Mouse (Mus musculus) thymus, postnatal 0 days (tissue): ENCODE results near the gene Shroom2. TPM values are rescaled to one million over a fixed set of nuclear protein-coding genes. Genes with fewer than 3 reads are reported as not detected.

Experiments
- polyA plus RNA-seq: library from polyadenylated mRNA; unstranded; fragments of >200 nt; fragmentation: Nextera tagmentation; extraction: Ambion mirVana; gene quantifications from 2 replicates; pipeline ENCODE4 v1.2.1, GENCODE M21; 2015

The Shroom2 gene
- polyA plus RNA-seq, 1 experiment from 2014 or later = 0.87 TPM

Other genes starting within 250 kb of the Shroom2 start
- gene Cldn34a, start 206.1 kb downstream of the Shroom2 start, polyA plus RNA-seq = not detected in 2 replicates
- gene Gpr143, start 12.5 kb upstream of the Shroom2 start, polyA plus RNA-seq = 0.20 TPM in 1 of 2 replicates, not detected in the other
- 0.18 and 0.19 TPM in 2 replicates for gene Usp51, start 237.0 kb upstream of the Shroom2 start, polyA plus RNA-seq